Mouse (Mus musculus): Measurements from ENCODE around the gene Rasgef1b.
A peak's percentile ranks its signal among the peaks of the same experiment; 100 is the strongest.

Rasgef1b gene

GRCm38 (mm10) chr5:99496157-99496453, 232.8 kb downstream of the Rasgef1b start:
- no peak for DNase-seq (ENCODE audit: low read depth, low spot score)

- no peak for DNase-seq (ENCODE audit: low read depth, low spot score)
These were observed 233.3 kb downstream of the Rasgef1b start for GRCm38 (mm10) chr5:99495354-99496156.

GRCm38 (mm10) chr5:99493861-99494260, 235.0 kb downstream of the Rasgef1b start:
- no peak for DNase-seq (ENCODE audit: low read depth, low spot score)

- no peak for DNase-seq (ENCODE audit: low read depth, low spot score)
These were observed 235.8 kb downstream of the Rasgef1b start for GRCm38 (mm10) chr5:99493017-99493416.

GRCm38 (mm10) chr5:99488479-99489158, 240.2 kb downstream of the Rasgef1b start:
- DNase-seq (ENCODE audit: low read depth, low spot score) = no peak

- DNase-seq (ENCODE audit: low read depth, low spot score) = no peak
These were observed 241.6 kb downstream of the Rasgef1b start for GRCm38 (mm10) chr5:99487009-99487858.

- DNase-seq (ENCODE audit: low read depth, low spot score) = no peak
These were observed 245.7 kb downstream of the Rasgef1b start for GRCm38 (mm10) chr5:99483162-99483561.

- DNase-seq (ENCODE audit: low read depth, low spot score) = no peak
These were observed 246.3 kb downstream of the Rasgef1b start for GRCm38 (mm10) chr5:99482524-99482923.

- no peak for DNase-seq (ENCODE audit: low read depth, low spot score)
These were observed 246.8 kb downstream of the Rasgef1b start for GRCm38 (mm10) chr5:99482016-99482415.

- DNase-seq (ENCODE audit: low read depth, low spot score) = no peak
These were observed 248.5 kb downstream of the Rasgef1b start for GRCm38 (mm10) chr5:99480078-99481031.

GRCm38 (mm10) chr5:99479263-99480077, 249.4 kb downstream of the Rasgef1b start:
- peak; percentile 21 for DNase-seq (ENCODE audit: low read depth, low spot score)

GRCm38 (mm10) chr5:99478716-99479115, 250.1 kb downstream of the Rasgef1b start:
- DNase-seq (ENCODE audit: low read depth, low spot score) = no peak

GRCm38 (mm10) chr5:99477420-99477815, 251.4 kb downstream of the Rasgef1b start:
- DNase-seq (ENCODE audit: low read depth, low spot score) = no peak

- DNase-seq (ENCODE audit: low read depth, low spot score) = no peak
These were observed 252.0 kb downstream of the Rasgef1b start for GRCm38 (mm10) chr5:99476640-99477419.

- no peak for DNase-seq (ENCODE audit: low read depth, low spot score)
These were observed 256.1 kb downstream of the Rasgef1b start for GRCm38 (mm10) chr5:99472607-99473335.

GRCm38 (mm10) chr5:99471790-99472189, 257.1 kb downstream of the Rasgef1b start:
- no peak for DNase-seq (ENCODE audit: low read depth, low spot score)

- peak; percentile 19 for DNase-seq (ENCODE audit: low read depth, low spot score)
These were observed 258.3 kb downstream of the Rasgef1b start for GRCm38 (mm10) chr5:99470613-99471012.

- no peak for DNase-seq (ENCODE audit: low read depth, low spot score)
These were observed 269.9 kb downstream of the Rasgef1b start for GRCm38 (mm10) chr5:99459007-99459406.

- DNase-seq (ENCODE audit: low read depth, low spot score) = no peak
These were observed 271.6 kb downstream of the Rasgef1b start for GRCm38 (mm10) chr5:99457291-99457690.
